Mouse (Mus musculus) liver, postnatal 0 days (tissue): ENCODE data around the gene Rab12.

ENCODE experiments used
- CTCF ChIP-seq: sonication (generic); IDR thresholded peaks from 2 replicates; pipeline ENCODE4 v1.5.1; 2016; ENCODE audit warnings: antibody characterized with exemption, low read depth
- EP300 ChIP-seq: IDR thresholded peaks from 2 replicates; pipeline ENCODE4 v1.6.1; 2016; ENCODE audit warnings: antibody characterized with exemption, low read depth, mild to moderate bottlenecking

- TF ChIP-seq EP300 (no peak), CTCF (no peak)
Observed at GRCm38 (mm10) chr17:66561380-66561779, 41.9 kb upstream of the Rab12 start.
